Mouse (Mus musculus) naive thymus-derived CD4-positive, alpha-beta T cell, adult 5 months (primary cell): Measurements from ENCODE around the gene Fam208b. TPM values are rescaled to one million over a fixed set of nuclear protein-coding genes. Genes with fewer than 3 reads are reported as not detected.

Experiments used
- polyA plus RNA-seq: library from polyadenylated mRNA; unstranded; fragments of 100-300 nt; shearing (Covaris generic); gene quantifications from one replicate; pipeline ENCODE4 v1.2.1, GENCODE M21; 2017

Fam208b gene
- polyA plus RNA-seq, result 52.6 TPM

DNA sequence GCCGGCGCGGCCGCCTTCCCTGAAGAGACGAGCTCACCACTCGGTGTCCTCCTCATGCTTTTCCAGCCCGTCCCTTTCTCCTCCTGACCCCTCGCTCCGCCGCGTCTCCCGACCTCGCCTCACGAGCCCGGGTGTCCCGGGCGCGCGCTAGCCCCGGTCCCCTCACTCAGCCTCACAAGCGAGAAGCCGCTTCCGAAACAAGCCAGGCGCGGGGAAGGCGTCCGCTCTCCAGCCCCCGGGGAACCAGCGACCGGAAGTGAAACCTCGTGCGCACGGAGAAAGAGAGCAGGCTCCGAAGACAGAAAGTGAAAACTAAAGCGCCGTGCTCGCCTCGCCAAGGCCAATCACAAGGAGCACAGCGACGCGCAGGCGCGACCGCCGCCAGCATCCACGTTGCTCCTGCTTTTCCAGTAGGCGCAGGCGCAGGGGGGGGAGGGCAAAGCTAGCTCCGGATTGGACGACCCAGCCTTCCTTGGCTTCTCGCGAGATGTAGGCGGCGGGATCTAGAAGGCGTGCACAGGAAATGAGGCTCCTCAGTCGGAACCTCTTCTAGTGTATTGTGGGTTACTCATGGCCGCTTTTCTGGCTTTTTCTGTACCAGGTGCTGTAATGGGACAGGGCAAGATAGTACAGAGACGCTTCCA lies at the start of gene Fam208b:
Gene Fam208b, minus strand, starts transcription at position 314 of the 644 bp plus-strand sequence.

DNA sequence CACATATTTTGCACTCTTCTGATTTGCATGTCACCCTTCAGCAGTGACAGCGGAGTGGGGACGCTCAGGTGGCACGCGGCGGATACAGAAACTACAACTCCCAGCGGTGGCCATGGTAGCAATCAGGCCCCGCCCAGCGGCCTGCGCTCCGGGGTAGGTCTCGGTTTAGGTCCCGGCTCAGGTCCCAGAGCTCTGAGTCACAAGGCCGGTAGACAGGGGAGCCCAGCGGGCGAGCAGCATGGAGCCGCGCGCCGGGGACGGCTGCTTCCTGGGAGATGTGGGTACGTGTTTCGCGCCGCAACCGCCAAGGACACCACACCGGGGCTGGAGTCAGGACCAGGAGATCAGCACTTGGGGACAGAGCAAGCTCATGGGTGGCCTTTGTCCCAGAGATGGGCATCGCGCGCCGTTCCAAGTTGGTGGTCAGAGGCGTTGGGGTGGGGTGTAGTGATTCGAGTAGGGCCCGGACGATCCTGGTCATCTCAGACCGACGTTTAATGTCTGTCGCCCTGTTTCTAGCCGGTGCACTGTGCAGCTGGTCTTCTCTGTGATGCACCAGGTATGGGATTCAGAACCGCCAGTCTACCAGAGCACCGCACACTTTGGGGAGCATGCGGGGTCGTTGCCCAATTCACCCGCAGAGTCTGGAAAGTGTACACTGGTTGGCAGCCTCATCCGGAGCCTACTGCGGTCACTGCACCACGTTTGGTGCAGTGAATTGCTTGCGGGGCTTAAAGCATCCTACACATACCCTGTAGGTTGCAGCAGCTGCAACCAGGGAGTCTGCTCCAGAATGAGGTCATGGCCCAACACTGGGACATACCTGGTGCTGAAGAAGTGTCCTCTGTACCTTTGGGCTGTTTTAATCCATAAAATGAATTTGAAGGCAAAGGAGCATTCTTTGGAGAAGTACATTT lies 23.2 kb upstream of the Fam208b start, which contains the start of gene Asb13:
Gene Asb13, plus strand, starts transcription at position 138 of the 917 bp plus-strand sequence.

DNA sequence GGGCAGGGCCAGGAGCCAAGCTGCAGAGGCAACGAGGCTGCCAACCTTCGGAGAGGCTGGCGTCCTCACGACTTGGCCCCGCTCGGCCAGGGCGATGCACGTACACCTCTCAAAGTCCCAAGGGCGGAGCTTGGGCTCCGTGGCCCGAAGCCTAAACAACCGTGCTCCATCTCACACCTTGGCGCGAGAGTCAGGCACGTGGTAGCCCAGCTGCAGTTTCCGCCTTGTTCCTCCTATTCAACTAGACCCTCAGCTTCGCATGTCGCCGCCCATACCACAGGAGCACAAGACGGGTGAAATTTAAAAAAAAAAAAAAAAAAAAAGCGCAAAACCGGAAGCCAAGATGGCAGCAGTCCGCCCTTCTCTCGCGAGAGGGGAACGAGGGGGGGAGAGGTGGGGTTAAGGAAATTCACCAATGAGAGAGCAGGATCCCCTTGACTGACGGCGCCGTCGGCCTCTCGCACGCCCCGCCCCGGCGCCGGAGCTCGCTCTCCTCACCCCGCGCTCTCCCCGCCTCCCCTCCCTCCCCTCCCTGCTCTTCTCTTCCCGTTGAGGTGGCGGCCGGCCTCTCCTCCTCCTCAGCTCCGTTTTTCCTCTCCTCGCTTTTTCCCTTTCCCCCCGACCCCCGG lies 73.2 kb downstream of the Fam208b start, which contains the start of gene Gdi2:
Gene Gdi2, plus strand, starts transcription at position 470 of the 629 bp plus-strand sequence.

Other genes starting within 250 kb of the Fam208b start
- 412 TPM for gene Gdi2, start 73.0 kb downstream of the Fam208b start, polyA plus RNA-seq
- 42.0 TPM for gene Asb13, start 22.9 kb upstream of the Fam208b start, polyA plus RNA-seq
- not detected for gene Calml3, start 193.2 kb upstream of the Fam208b start, polyA plus RNA-seq
- not detected for gene Calm4, start 226.6 kb upstream of the Fam208b start, polyA plus RNA-seq
- gene Calm5, start 243.1 kb upstream of the Fam208b start, polyA plus RNA-seq, result not detected